Mouse (Mus musculus) forebrain, embryonic 14.5 days (tissue): ENCODE measurements around the gene Tbc1d14. TPM values are rescaled to one million over a fixed set of nuclear protein-coding genes. Genes with fewer than 3 reads are reported as not detected.
A peak's percentile ranks its signal among the peaks of the same experiment; 100 is the strongest.

Experiments used
- ATAC-seq: fragments of 200-750 bp; cut with Nextera tagmentation; 2 replicates; pipeline ENCODE4 v1.8.0; 2017; ENCODE audit warnings: mild to moderate bottlenecking, moderate library complexity
- DNase-seq: peaks from one replicate; pipeline ENCODE4 v3.0.0-alpha.2; 2015; ENCODE audit warnings: low spot score
- H3K27ac ChIP-seq: fragments of 300-500 bp; sonication (generic); 2 replicates; pipeline ENCODE4 v1.5.1; 2014; ENCODE audit warnings: low read depth, mild to moderate bottlenecking, control low read depth, low read length, moderate library complexity
- H3K27me3 ChIP-seq: fragments of 300-500 bp; sonication (generic); replicated peaks from 2 replicates; pipeline ENCODE4 v1.6.1; 2014; ENCODE audit warnings: low read length, control low read depth, mixed read lengths; ENCODE audit not compliant: control insufficient read depth, insufficient read depth
- H3K36me3 ChIP-seq: fragments of 300-500 bp; sonication (generic); 2 replicates; pipeline ENCODE4 v1.6.1; 2014; ENCODE audit warnings: low read length, control low read depth; ENCODE audit not compliant: control insufficient read depth, insufficient read depth
- H3K4me1 ChIP-seq: fragments of 300-500 bp; sonication (generic); 2 replicates; pipeline ENCODE4 v1.6.1; 2014; ENCODE audit warnings: antibody characterized with exemption, low read length, control low read depth; ENCODE audit not compliant: control insufficient read depth, insufficient read depth
- H3K4me2 ChIP-seq: fragments of 300-500 bp; sonication (generic); 2 replicates; pipeline ENCODE4 v1.6.1; 2014; ENCODE audit warnings: mild to moderate bottlenecking, control low read depth, low read length
- H3K4me3 ChIP-seq: fragments of 300-500 bp; sonication (generic); 2 replicates; pipeline ENCODE4 v1.5.1; 2014; ENCODE audit warnings: low read depth, low read length, control low read depth
- H3K9ac ChIP-seq: fragments of 300-500 bp; sonication (generic); 2 replicates; pipeline ENCODE4 v1.6.1; 2014; ENCODE audit warnings: mild to moderate bottlenecking, low read length, control low read depth, moderate library complexity
- H3K9me3 ChIP-seq: fragments of 300-500 bp; sonication (generic); replicated peaks from 2 replicates; pipeline ENCODE4 v1.6.1; 2016; ENCODE audit warnings: low read length, control low read depth, mixed read lengths; ENCODE audit not compliant: control insufficient read depth
- WGBS: fragments of 180-500 bp; shearing (Covaris S2); extraction: QIAGEN DNeasy Blood & Tissue Kit; methylation state at CpG from one replicate; pipeline ENCODE4 v1.1.7; 2014; 5-methylcytosine and 5-hydroxymethylcytosine counted together
- polyA plus RNA-seq: library from polyadenylated mRNA; unstranded; fragments of >200 nt; fragmentation: Nextera tagmentation; extraction: Ambion mirVana; gene quantifications from 2 replicates; pipeline ENCODE4 v1.2.1, GENCODE M21; 2014

Tbc1d14 gene
- polyA plus RNA-seq, 1 experiment from 2014 or later: 92.7 TPM

DNA sequence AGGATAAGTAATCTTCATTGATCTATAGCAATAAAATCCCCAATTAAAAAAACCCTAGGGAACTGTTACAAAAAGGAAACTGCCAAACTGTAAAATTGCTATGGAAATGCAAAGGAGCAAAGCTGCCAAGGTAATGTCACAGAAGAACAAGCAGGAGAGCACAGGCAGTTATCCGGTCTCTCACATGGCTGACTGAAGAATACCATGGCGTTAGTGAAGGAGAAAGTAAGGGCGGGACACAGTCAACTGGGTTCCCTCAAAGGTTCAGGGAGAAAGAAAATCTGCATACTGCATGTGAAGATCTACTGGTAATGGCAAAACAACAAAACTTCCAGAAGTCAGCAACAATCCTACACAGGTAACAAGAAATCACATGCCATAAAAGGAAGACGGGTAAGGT is 36.8 kb downstream of the Tbc1d14 start:
- WGBS: 50% methylated on average over 4 of the region's 4 CpGs
- no peak for DNase-seq
- Histone ChIP-seq H3K27me3 (no peaks in the 10 kb centered on the region), H3K9ac (no peak overlapping the region), H3K9me3 (no peaks in the 10 kb centered on the region), H3K27ac (no peak overlapping the region), H3K4me3 (no peak overlapping the region), H3K4me1 (0 out of 2 replicates have a peak, but pooled peaks cover 5% of the 10 kb centered on the region), H3K36me3 (no peaks in the 10 kb centered on the region), H3K4me2 (no peak overlapping the region)
- ATAC-seq: no peak

DNA sequence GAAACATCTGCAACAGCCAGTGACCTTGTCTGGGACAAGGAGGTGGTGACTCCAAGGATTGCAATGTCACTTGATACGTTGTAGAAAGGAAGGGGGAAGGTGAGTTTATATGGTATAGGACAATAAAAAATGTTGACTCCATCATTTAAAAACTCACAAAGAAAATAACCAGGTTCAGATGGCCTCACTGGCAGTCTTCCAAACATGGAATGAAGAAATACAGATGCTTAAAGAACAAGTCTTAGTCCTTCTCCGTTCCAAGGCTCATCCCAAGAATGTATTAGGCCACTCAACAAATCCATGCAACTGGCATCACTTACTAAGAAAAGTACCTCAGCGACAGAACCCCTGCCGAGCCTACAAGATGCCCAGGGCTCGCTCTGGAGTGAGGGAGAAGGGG is 38.6 kb downstream of the Tbc1d14 start:
- Histone ChIP-seq H3K9ac (no peak overlapping the region), H3K9me3 (no peaks in the 10 kb centered on the region), H3K27me3 (no peaks in the 10 kb centered on the region), H3K27ac (no peak overlapping the region), H3K4me2 (no peak overlapping the region), H3K36me3 (no peaks in the 10 kb centered on the region), H3K4me1 (0 out of 2 replicates have a peak, but pooled peaks cover 5% of the 10 kb centered on the region), H3K4me3 (no peak overlapping the region)
- 76% methylated on average over 5 of the region's 5 CpGs for WGBS
- ATAC-seq (no peak), DNase-seq (no peak)

DNA sequence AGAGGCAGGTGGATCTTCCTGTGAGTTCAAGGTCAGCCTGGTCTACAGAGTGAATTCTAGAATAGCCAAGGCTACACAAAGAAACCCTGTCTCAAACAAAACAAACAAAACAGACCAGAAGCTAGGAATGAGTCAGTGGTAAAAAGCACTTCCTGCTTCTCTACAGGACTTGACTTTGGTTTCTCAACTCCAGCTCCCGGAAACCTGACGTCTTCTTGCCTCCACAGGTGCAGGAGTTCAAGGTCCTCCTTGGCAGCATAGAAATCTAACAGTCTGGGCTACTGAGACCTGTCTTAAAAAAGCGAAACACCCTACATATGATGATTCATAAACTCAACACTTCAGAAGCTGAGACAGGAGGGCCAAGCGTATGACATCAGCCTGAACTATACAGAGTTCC is 39.2 kb downstream of the Tbc1d14 start:
- Histone ChIP-seq H3K27me3 (no peaks in the 10 kb centered on the region), H3K4me2 (no peak overlapping the region), H3K4me1 (0 out of 2 replicates have a peak, but pooled peaks cover 5% of the 10 kb centered on the region), H3K27ac (no peak overlapping the region), H3K36me3 (no peaks in the 10 kb centered on the region), H3K9me3 (no peaks in the 10 kb centered on the region), H3K4me3 (no peak overlapping the region), H3K9ac (no peak overlapping the region)
- DNase-seq: no peak
- no peak for ATAC-seq
- WGBS: 90% methylated on average over 4 of the region's 4 CpGs

DNA sequence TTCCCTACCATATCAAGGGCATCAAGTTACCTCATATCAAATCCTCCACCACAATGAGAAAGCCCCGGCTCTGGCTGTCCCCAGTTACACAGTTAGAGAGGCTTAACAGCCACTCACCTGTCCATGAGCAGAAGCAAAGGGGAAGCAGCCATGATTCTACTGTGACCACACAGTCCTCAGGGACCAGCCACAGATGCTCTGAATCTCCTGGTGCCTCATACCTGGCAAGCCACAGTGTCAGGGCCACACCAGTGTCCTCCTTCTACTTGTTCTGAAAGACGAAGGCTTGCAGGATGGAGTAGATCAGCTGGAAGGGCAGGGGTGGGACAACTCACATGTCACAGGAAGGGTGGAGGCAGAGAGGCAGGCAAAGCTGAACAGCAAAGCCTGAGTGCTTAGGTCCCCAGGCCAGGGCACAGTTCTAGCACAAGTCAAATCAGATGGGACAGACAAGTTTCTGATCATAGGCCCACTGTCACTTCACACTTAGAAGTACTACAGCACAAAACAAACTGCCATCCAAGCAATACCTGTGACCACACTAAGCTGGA is 39.9 kb downstream of the Tbc1d14 start:
- Histone ChIP-seq H3K9me3 (no peaks in the 10 kb centered on the region), H3K27ac (no peak overlapping the region), H3K27me3 (no peaks in the 10 kb centered on the region), H3K4me3 (no peak overlapping the region), H3K36me3 (no peaks in the 10 kb centered on the region), H3K9ac (no peak overlapping the region), H3K4me2 (no peak overlapping the region), H3K4me1 (0 out of 2 replicates have a peak, but pooled peaks cover 5% of the 10 kb centered on the region)
- ATAC-seq (no peak), DNase-seq (no peak)
- 79% methylated on average over 2 of the region's 2 CpGs for WGBS

DNA sequence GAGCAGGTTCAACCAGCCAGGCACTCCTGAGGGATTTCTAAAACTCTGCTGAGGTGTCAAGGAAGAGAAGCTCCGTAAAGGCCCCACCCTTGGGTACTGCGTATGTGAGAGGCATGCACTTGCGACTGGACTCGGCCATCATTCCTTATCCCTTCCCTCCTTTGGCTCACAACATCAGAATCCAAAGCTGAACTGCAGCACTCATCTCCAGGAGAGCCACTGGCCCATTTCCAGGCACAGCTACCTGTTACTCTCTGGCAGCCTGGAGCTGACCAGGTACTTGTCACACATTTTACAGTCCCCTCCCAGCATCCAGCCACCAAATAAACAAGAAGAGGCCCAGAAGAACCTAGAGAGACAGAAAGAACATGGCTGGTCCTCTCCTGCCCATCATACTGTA is 40.7 kb downstream of the Tbc1d14 start:
- H3K27me3 ChIP-seq: no peaks in the 10 kb centered on the region
- 0 out of 2 replicates have a peak, but pooled peaks cover 2% of the 10 kb centered on the region for H3K4me1 ChIP-seq
- WGBS: 98% methylated on average over 4 of the region's 4 CpGs
- H3K27ac ChIP-seq: no peak overlapping the region
- DNase-seq (no peak), ATAC-seq (no peak)
- H3K4me2 ChIP-seq: no peak overlapping the region
- H3K36me3 ChIP-seq: no peaks in the 10 kb centered on the region
- H3K9ac ChIP-seq: no peak overlapping the region
- no peak overlapping the region for H3K4me3 ChIP-seq
- no peaks in the 10 kb centered on the region for H3K9me3 ChIP-seq

DNA sequence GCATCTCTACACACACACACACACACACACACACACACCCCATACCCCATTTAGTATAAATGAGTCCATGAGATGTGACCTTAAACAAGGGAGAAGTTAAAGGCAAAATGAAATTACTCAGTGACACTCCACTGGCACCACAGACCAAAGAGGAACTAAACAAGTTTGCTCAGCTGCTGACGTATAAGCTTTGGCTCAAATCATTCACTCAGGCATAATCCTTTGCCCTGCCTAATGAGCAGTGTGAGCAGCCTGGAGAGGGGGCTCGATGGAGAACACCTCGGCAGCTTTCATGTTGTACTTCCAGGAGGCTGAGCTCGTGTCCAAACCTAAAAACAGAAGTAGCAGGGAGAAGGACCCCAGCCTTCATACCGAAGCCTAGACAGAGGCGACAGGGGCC is 43.8 kb downstream of the Tbc1d14 start:
- Histone ChIP-seq H3K27ac (no peak overlapping the region), H3K9ac (no peak overlapping the region), H3K27me3 (no peaks in the 10 kb centered on the region), H3K4me1 (no peaks in the 10 kb centered on the region), H3K9me3 (no peaks in the 10 kb centered on the region), H3K4me2 (no peak overlapping the region), H3K4me3 (no peak overlapping the region), H3K36me3 (no peaks in the 10 kb centered on the region)
- DNase-seq: no peak
- 46% methylated on average over 6 of the region's 6 CpGs for WGBS
- ATAC-seq: no peak

DNA sequence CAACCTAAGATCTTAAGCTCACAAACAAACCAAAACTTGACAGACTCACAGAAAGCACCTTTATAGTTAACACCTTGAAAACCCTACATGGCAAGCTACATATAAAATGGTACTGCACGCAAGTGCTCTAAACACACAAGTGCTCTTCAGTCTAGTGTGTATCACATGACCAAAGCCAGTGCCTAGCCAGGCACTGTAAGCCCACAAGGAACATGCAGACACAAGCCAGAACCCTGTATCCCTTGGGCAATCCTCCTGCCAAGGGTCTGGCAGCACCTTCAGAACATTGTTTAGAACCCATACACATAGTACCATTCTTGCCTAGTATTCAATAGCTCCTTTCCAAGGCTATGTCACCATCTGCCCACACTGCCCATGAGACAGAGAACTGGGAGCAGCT is 48.3 kb downstream of the Tbc1d14 start:
- Histone ChIP-seq H3K27me3 (no peaks in the 10 kb centered on the region), H3K4me3 (no peak overlapping the region), H3K9me3 (no peaks in the 10 kb centered on the region), H3K27ac (no peak overlapping the region), H3K9ac (no peak overlapping the region), H3K4me2 (no peak overlapping the region), H3K36me3 (no peaks in the 10 kb centered on the region), H3K4me1 (no peaks in the 10 kb centered on the region)
- ATAC-seq (no peak), DNase-seq (no peak)
- WGBS: 86% methylated on average over 1 of the region's 1 CpGs

DNA sequence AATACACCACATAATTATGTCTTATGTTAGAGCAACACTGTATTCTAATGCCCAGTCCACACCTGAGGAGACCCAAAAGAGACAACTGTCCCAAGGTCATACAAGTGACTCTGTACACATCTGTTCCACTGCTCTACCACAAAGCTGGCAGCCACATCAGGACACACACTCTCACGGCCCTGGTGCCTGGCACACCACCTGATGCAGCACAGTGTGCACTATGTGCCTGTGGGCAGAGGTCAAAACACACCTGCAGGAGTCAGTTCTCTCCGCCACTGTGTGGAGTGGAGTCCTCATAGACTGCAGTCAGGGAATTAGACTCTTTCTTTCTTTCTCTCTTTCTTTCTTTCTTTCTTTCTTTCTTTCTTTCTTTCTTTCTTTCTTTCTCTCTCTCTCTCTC is 52.1 kb downstream of the Tbc1d14 start:
- no peak for ATAC-seq
- no peaks in the 10 kb centered on the region for H3K27me3 ChIP-seq
- DNase-seq: no peak
- WGBS: 89% methylated on average over 2 of the region's 2 CpGs
- no peaks in the 10 kb centered on the region for H3K36me3 ChIP-seq
- H3K9me3 ChIP-seq: no peaks in the 10 kb centered on the region
- no peak overlapping the region for H3K9ac ChIP-seq
- no peak overlapping the region for H3K4me2 ChIP-seq
- no peak overlapping the region for H3K27ac ChIP-seq
- H3K4me3 ChIP-seq: no peak overlapping the region
- H3K4me1 ChIP-seq: no peaks in the 10 kb centered on the region

DNA sequence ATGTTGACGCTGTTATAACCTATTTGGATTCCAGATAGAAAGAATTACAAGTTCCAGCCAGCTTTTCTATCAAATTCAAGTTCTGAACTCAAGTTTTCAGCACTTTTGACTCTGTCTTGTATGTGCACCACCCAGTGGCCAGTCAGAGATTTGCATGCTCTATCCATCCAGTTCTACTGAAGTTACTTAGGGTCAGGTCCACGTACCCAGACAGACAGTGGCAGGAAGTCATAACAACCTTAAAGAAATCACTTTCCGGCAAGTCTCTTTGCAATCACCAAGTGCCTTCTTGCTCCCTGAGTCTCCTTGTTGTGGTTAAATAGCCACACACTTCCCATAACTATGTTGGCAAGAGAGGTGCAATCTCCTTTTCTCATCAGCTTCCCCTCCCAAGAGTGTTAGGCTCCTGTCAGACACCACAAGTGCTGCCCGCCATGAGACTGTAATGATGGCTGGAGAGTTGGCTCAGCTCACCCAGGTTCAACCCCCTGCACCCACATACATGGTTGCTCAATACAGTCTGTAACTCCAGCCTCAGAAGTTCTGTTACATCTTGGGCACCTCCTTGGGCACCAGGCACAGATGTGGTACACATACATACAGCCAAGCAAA is 54.4 kb downstream of the Tbc1d14 start:
- H3K4me2 ChIP-seq: no peak overlapping the region
- no peaks in the 10 kb centered on the region for H3K27me3 ChIP-seq
- H3K4me3 ChIP-seq: no peak overlapping the region
- no peak for ATAC-seq
- H3K9me3 ChIP-seq: no peaks in the 10 kb centered on the region
- WGBS: 51% methylated on average over 4 of the region's 4 CpGs
- DNase-seq: peak; percentile 73
- no peak overlapping the region for H3K27ac ChIP-seq
- H3K9ac ChIP-seq: no peak overlapping the region
- H3K36me3 ChIP-seq: no peaks in the 10 kb centered on the region
- H3K4me1 ChIP-seq: no peaks in the 10 kb centered on the region
